Mouse (Mus musculus) lung, postnatal 0 days (tissue): ENCODE results near the gene Crtc2. TPM values are rescaled to one million over a fixed set of nuclear protein-coding genes. Genes with fewer than 3 reads are reported as not detected.

Source experiments
- ATAC-seq: fragments of 200-750 bp; cut with Nextera tagmentation; 2 replicates; pipeline ENCODE4 v1.8.0; 2017; ENCODE audit warnings: moderate library complexity
- DNase-seq: peaks from one replicate; pipeline ENCODE4 v3.0.0-alpha.2; 2016; ENCODE audit warnings: low spot score
- H3K27ac ChIP-seq: fragments of 300-500 bp; sonication (generic); 2 replicates; pipeline ENCODE4 v1.5.1; 2014; ENCODE audit warnings: antibody characterized with exemption, mild to moderate bottlenecking, low read length, mixed read lengths
- H3K27me3 ChIP-seq: fragments of 300-500 bp; sonication (generic); replicated peaks from 2 replicates; pipeline ENCODE4 v1.6.1; 2014; ENCODE audit warnings: low read length, mixed read lengths; ENCODE audit not compliant: insufficient read depth
- H3K36me3 ChIP-seq: fragments of 300-500 bp; sonication (generic); 2 replicates; pipeline ENCODE4 v1.6.1; 2014; ENCODE audit warnings: low read length, mixed read lengths; ENCODE audit not compliant: insufficient read depth
- H3K4me1 ChIP-seq: fragments of 300-500 bp; sonication (generic); 2 replicates; pipeline ENCODE4 v1.6.1; 2014; ENCODE audit warnings: antibody characterized with exemption, low read depth, low read length, mixed read lengths; ENCODE audit not compliant: insufficient read depth
- H3K4me2 ChIP-seq: fragments of 300-500 bp; sonication (generic); replicated peaks from 2 replicates; pipeline ENCODE4 v1.6.1; 2014; ENCODE audit warnings: low read depth, mild to moderate bottlenecking, low read length, moderate library complexity, mixed read lengths
- H3K4me3 ChIP-seq: fragments of 300-500 bp; sonication (generic); 2 replicates; pipeline ENCODE4 v1.5.1; 2014; ENCODE audit warnings: low read depth, low read length
- H3K9ac ChIP-seq: fragments of 300-500 bp; sonication (generic); replicated peaks from 2 replicates; pipeline ENCODE4 v1.6.1; 2014; ENCODE audit warnings: low read depth, mild to moderate bottlenecking
- H3K9me3 ChIP-seq: fragments of 300-500 bp; sonication (generic); 2 replicates; pipeline ENCODE4 v1.6.1; 2016; ENCODE audit warnings: low read length, mixed read lengths
- CTCF ChIP-seq: IDR thresholded peaks from 2 replicates; pipeline ENCODE4 v1.5.1; 2016; ENCODE audit warnings: antibody characterized with exemption, mild to moderate bottlenecking
- EP300 ChIP-seq: IDR thresholded peaks from 2 replicates; pipeline ENCODE4 v1.6.1; 2016; ENCODE audit warnings: antibody characterized with exemption, mild to moderate bottlenecking, control low read depth
- WGBS: fragments of 180-500 bp; shearing (Covaris S2); extraction: QIAGEN DNeasy Blood & Tissue Kit; methylation state at CpG from one replicate; pipeline ENCODE4 v1.1.7; 2014; 5-methylcytosine and 5-hydroxymethylcytosine counted together
- polyA plus RNA-seq: library from polyadenylated mRNA; unstranded; fragments of >200 nt; fragmentation: Nextera tagmentation; extraction: Ambion mirVana; gene quantifications from 2 replicates; pipeline ENCODE4 v1.2.1, GENCODE M21; 2015

Gene Crtc2
- polyA plus RNA-seq, 1 experiment from 2014 or later, result 16.2 TPM

DNA sequence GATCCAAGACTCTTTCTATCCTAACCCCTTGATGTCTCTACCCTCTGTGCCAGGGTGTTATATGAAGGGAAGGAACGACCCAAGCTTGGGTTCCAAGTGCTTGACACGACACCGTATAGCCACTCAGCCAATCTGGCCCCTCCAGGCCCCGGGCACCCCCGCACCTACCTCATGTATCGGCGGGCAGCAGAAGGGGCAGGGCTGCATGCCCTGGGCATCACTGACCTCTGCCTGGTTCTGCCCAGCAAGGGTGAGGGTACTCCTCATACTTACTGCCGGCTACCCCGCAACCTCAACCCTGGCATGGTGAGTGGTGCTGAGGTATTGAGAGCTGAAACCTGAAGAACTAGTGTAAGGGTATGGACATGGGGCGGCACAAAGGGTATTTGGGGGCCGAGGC lies 14.2 kb downstream of the Crtc2 start:
- peaks cover 7% of the 10 kb centered on the region for H3K36me3 ChIP-seq
- no peak overlapping the region for H3K27ac ChIP-seq
- no peaks in the 10 kb centered on the region for H3K27me3 ChIP-seq
- WGBS, result 94% methylated on average over 11 of the region's 11 CpGs
- DNase-seq, result no peak
- H3K9ac ChIP-seq, result no peak overlapping the region
- no peaks in the 10 kb centered on the region for H3K9me3 ChIP-seq
- H3K4me3 ChIP-seq, result no peak overlapping the region
- TF ChIP-seq CTCF (no peak), EP300 (no peak)
- no peak for ATAC-seq
- H3K4me1 ChIP-seq, result 0 out of 2 replicates have a peak, but pooled peaks cover 7% of the 10 kb centered on the region
- H3K4me2 ChIP-seq, result no peak overlapping the region

DNA sequence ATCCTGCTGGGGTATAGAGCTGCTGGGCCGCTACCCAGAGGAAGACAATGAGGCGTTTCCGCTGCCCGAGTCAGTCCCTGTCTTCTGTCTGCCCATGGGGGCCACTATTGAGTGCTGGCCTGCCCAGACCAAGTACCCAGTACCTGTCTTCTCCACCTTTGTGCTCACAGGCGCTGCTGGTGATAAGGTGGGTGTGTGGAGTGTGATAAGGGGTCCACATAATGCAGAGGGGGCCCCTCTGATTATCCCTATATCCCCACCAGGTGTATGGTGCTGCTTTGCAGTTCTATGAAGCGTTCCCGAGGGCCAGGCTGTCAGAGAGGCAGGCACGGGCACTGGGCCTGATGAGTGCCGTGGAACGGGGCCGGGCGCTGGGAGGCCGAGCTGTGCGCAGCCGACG lies 15.0 kb downstream of the Crtc2 start:
- no peaks in the 10 kb centered on the region; the same call in 1 of the 2 replicates for H3K36me3 ChIP-seq
- H3K4me3 ChIP-seq, result no peak overlapping the region
- WGBS, result 90% methylated on average over 16 of the region's 16 CpGs
- TF ChIP-seq CTCF, result no peak
- TF ChIP-seq EP300, result no peak
- 0 out of 2 replicates have a peak, but pooled peaks cover 7% of the 10 kb centered on the region for H3K4me1 ChIP-seq
- no peak overlapping the region for H3K4me2 ChIP-seq
- H3K27me3 ChIP-seq, result no peaks in the 10 kb centered on the region
- no peak for ATAC-seq
- no peak overlapping the region for H3K27ac ChIP-seq
- DNase-seq, result no peak
- no peak overlapping the region for H3K9ac ChIP-seq
- H3K9me3 ChIP-seq, result no peaks in the 10 kb centered on the region

GRCm38 (mm10) chr3:90270784-90271183 lies 16.8 kb downstream of the Crtc2 start:
- H3K9ac ChIP-seq, result no peak overlapping the region
- no peak for DNase-seq
- H3K27ac ChIP-seq, result no peak overlapping the region
- WGBS, result 96% methylated on average over 8 of the region's 8 CpGs
- H3K4me1 ChIP-seq, result 0 out of 2 replicates have a peak, but pooled peaks cover 7% of the 10 kb centered on the region
- no peak for ATAC-seq
- no peaks in the 10 kb centered on the region for H3K27me3 ChIP-seq
- no peak overlapping the region for H3K4me3 ChIP-seq
- peaks cover 4% of the 10 kb centered on the region for H3K36me3 ChIP-seq
- TF ChIP-seq CTCF, result no peak
- no peak for TF ChIP-seq EP300
- H3K4me2 ChIP-seq, result no peak overlapping the region
- no peaks in the 10 kb centered on the region for H3K9me3 ChIP-seq

DNA sequence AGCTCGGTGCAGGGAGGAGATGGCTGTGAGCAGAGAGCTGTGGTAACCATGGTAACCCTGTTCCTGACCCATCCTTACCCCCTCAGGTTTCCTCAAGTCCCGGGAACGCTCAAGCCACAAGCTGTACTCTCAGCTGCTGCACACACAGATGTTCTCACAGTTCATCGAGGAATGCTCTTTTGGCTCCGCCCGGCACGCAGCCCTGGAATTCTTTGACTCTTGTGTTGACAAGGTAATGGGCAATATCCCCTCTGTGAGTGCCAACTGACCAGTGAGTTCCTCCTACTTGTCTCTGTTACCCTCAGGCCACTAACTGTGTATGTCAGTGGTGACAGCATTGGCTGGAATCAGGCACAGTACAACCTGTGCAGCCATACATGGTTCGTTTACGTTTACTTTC lies 18.2 kb downstream of the Crtc2 start:
- no peaks in the 10 kb centered on the region for H3K27me3 ChIP-seq
- WGBS, result 65% methylated on average over 9 of the region's 9 CpGs
- ATAC-seq, result peak; percentile 73
- no peaks in the 10 kb centered on the region for H3K4me1 ChIP-seq
- peak; percentile 23 for DNase-seq
- no peak overlapping the region for H3K4me3 ChIP-seq
- no peak overlapping the region for H3K9ac ChIP-seq
- H3K4me2 ChIP-seq, result no peak overlapping the region
- peaks cover 4% of the 10 kb centered on the region for H3K36me3 ChIP-seq
- TF ChIP-seq CTCF (no peak), EP300 (peak; percentile 69)
- no peaks in the 10 kb centered on the region for H3K9me3 ChIP-seq
- no peak overlapping the region for H3K27ac ChIP-seq

DNA sequence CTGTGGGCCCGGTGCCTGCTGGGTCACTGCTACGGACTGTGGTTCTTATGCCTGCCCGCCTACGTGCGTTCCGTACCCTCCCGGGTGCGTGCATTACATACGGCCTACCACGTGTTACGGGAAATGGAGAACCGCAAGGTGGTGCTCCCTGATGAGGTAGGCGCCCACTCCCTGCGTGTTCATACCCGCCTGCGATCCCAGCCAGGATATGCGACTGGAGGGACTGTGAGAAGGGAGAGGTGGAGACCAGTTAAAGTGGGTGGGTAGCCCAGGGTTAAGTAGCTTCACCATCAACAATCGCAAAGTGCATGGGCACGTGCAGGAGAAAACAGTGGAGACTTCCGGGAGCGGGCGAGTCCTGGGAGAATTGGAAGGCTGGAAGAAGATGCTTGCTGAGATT lies 19.9 kb downstream of the Crtc2 start:
- Histone ChIP-seq H3K27ac (no peak overlapping the region), H3K27me3 (no peaks in the 10 kb centered on the region), H3K4me3 (no peak overlapping the region), H3K4me1 (no peaks in the 10 kb centered on the region), H3K4me2 (no peak overlapping the region), H3K9ac (no peak overlapping the region), H3K9me3 (no peaks in the 10 kb centered on the region), H3K36me3 (peaks cover 4% of the 10 kb centered on the region)
- WGBS, result 93% methylated on average over 22 of the region's 22 CpGs
- no peak for TF ChIP-seq CTCF
- no peak for TF ChIP-seq EP300
- DNase-seq (no peak), ATAC-seq (no peak)

GRCm38 (mm10) chr3:90275286-90275685 lies 21.3 kb downstream of the Crtc2 start:
- Histone ChIP-seq H3K36me3 (peaks cover 4% of the 10 kb centered on the region), H3K9me3 (no peaks in the 10 kb centered on the region), H3K4me3 (no peak overlapping the region), H3K9ac (no peak overlapping the region), H3K4me2 (no peak overlapping the region), H3K27me3 (no peaks in the 10 kb centered on the region), H3K4me1 (no peaks in the 10 kb centered on the region; the same call in 1 of the 2 replicates), H3K27ac (no peak overlapping the region)
- TF ChIP-seq CTCF (no peak), EP300 (no peak)
- no peak for ATAC-seq
- no peak for DNase-seq
- 85% methylated on average over 11 of the region's 11 CpGs for WGBS

- H3K4me3 ChIP-seq, result no peak overlapping the region
- WGBS, result 61% methylated on average over 16 of the region's 16 CpGs
- no peak for ATAC-seq
- no peaks in the 10 kb centered on the region for H3K27me3 ChIP-seq
- H3K36me3 ChIP-seq, result peaks cover 4% of the 10 kb centered on the region
- no peaks in the 10 kb centered on the region for H3K9me3 ChIP-seq
- no peak overlapping the region for H3K27ac ChIP-seq
- H3K9ac ChIP-seq, result no peak overlapping the region
- H3K4me1 ChIP-seq, result no peaks in the 10 kb centered on the region; the same call in 1 of the 2 replicates
- no peak for DNase-seq
- H3K4me2 ChIP-seq, result no peak overlapping the region
- TF ChIP-seq EP300 (no peak), CTCF (no peak)
Observed at GRCm38 (mm10) chr3:90276858-90277257, 22.9 kb downstream of the Crtc2 start.
